Mouse (Mus musculus) C2C12 (cell line): ENCODE measurements around the gene Smpdl3a. TPM values are rescaled to one million over a fixed set of nuclear protein-coding genes. Genes with fewer than 3 reads are reported as not detected.

Experiments used
- H3K27me3 ChIP-seq: one replicate; pipeline ENCODE4 v1.6.1; 2011; ENCODE audit not compliant: control insufficient read depth, insufficient read depth, insufficient read length
- H3K36me3 ChIP-seq: one replicate; pipeline ENCODE4 v1.6.1; 2011; ENCODE audit not compliant: control insufficient read depth, insufficient read depth
- H3K4me3 ChIP-seq: one replicate; pipeline ENCODE4 v1.5.1; 2011; ENCODE audit warnings: mild to moderate bottlenecking, control low read depth; ENCODE audit not compliant: poor library complexity, insufficient read depth, severe bottlenecking
- H3K79me2 ChIP-seq: one replicate; pipeline ENCODE4 v1.6.1; 2011; ENCODE audit not compliant: control insufficient read depth, insufficient read depth
- H3K79me3 ChIP-seq: one replicate; pipeline ENCODE4 v1.6.1; 2011; ENCODE audit warnings: low read depth, control low read depth
- H3ac ChIP-seq: one replicate; pipeline ENCODE3; 2011; ENCODE audit warnings: low read depth; ENCODE audit not compliant: control insufficient read depth, insufficient read length
- CEBPB ChIP-seq: IDR thresholded peaks from one replicate; pipeline ENCODE4 v1.6.1; 2011; ENCODE audit warnings: low read depth, mild to moderate bottlenecking, control low read depth, moderate library complexity
- CTCF ChIP-seq: IDR thresholded peaks from one replicate; pipeline ENCODE4 v1.5.1; 2011; ENCODE audit not compliant: control insufficient read depth, insufficient read depth, insufficient read length
- FOSL1 ChIP-seq: IDR thresholded peaks from one replicate; pipeline ENCODE4 v1.8.0; 2011; ENCODE audit warnings: mild to moderate bottlenecking, low read length; ENCODE audit not compliant: poor library complexity, insufficient read depth, severe bottlenecking
- MAX ChIP-seq: IDR thresholded peaks from one replicate; pipeline ENCODE4 v1.6.1; 2011; ENCODE audit warnings: mild to moderate bottlenecking, control low read depth
- MYOD1 ChIP-seq: IDR thresholded peaks from one replicate; pipeline ENCODE4 v1.6.1; 2011; ENCODE audit warnings: low read depth; ENCODE audit not compliant: control insufficient read depth, insufficient read length
- MYOG ChIP-seq: IDR thresholded peaks from one replicate; pipeline ENCODE4 v1.6.1; 2011; ENCODE audit not compliant: control insufficient read depth, insufficient read length; ENCODE audit errors: extremely low read depth
- USF1 ChIP-seq: IDR thresholded peaks from one replicate; pipeline ENCODE4 v1.6.1; 2011; ENCODE audit warnings: low read depth, mild to moderate bottlenecking, control low read depth, moderate library complexity
- polyA plus RNA-seq: library from polyadenylated mRNA; unstranded; fragments of >200 nt; fragmentation: generic; extraction: Trizol; gene quantifications from one replicate; pipeline ENCODE4 v1.2.1, GENCODE M21; 2012; ENCODE audit warnings: missing spikeins

Smpdl3a gene
- polyA plus RNA-seq, 1 experiment: 3.8 TPM

DNA sequence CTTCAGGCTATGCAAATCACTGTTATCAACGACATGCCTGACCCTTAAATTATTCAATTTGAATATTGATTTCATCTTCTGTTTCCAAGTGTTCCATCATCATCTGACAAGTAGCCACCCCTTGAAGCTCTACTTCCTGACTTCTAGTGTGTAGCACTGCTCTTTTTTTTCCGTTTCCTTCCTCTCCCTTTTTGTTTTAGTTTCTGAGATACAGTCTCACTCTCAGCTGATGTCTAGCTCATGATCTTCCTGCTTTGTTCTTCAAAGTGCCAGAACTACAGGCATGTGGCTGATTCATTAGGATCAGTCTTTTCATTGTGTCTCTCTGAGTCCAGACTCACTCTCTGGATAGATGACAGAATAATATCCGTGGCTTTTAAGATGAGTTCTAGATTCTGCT, 33.4 kb upstream of the Smpdl3a start:
- no peaks in the 10 kb centered on the region for H3K27me3 ChIP-seq
- no peak overlapping the region for H3ac ChIP-seq
- TF ChIP-seq MYOG: no peak
- no peak for TF ChIP-seq MYOD1
- TF ChIP-seq CTCF: no peak
- no peak for TF ChIP-seq USF1
- no peak overlapping the region for H3K4me3 ChIP-seq
- H3K79me2 ChIP-seq: no peaks in the 10 kb centered on the region
- H3K79me3 ChIP-seq: no peaks in the 10 kb centered on the region
- no peaks in the 10 kb centered on the region for H3K36me3 ChIP-seq

DNA sequence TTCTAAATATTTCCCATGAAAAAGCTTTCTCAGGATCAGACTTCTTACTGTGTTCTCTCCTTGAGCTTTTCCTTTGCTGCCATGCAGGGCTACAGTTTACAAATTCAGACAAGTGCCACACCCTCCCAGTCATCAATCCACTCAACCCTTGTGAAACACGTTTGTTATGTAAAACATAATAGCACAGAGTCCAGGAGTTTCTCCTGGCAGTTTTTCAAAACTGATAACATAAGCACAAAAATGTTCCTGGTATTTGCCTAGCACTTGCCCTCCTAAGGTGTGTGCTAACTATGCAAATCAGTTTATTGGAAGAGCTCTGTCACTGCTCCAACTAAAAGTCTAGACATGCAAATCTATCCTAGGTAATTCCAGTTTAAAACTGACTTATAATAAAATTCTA, 31.1 kb upstream of the Smpdl3a start:
- H3K79me2 ChIP-seq: no peaks in the 10 kb centered on the region
- TF ChIP-seq MYOD1: no peak
- TF ChIP-seq CTCF: no peak
- TF ChIP-seq CEBPB: no peak
- TF ChIP-seq USF1: no peak
- no peak for TF ChIP-seq MAX
- TF ChIP-seq FOSL1: no peak
- no peak for TF ChIP-seq MYOG

DNA sequence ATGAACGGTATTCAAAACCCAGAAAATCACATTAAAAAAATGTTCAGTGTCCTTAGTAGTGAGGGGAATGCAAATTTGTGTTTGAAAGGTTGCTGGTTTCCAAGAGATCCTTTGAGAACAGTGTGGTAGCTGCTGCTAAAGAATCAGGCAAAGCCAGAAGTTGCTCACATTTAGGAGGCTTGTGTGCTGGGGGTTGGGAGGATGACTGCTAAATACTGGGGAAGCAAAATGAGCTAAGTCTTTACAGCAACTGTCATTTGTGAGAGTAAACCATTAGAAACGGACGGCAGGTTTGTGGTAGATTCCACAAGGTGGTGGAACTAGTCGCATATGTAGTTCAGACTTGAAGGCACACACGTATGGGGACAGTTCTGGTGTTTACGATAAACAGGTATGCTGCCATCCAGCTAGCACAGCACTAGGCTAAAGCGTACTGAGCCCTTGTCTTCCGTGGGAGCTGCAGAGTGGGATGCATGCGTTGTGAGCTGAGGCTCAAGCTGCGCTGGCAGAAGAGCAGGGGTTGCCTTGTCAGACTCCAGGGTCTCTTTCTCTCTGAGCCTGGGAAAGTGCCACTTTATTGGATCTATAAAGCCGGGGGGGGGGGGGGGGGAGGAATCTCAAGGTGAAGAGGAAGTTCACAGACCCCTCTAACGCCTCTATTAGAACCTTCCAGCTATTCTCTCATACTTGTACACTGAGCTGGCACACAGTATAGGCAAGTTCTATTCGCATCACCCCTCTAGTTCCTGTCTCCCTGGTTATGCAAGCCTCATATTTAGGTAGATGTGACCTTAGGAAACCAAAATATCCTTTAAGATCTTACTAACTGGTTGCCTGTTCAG, 10.6 kb upstream of the Smpdl3a start:
- Histone ChIP-seq H3K36me3 (no peaks in the 10 kb centered on the region), H3K4me3 (no peak overlapping the region), H3K27me3 (no peaks in the 10 kb centered on the region), H3K79me2 (no peaks in the 10 kb centered on the region), H3ac (no peak overlapping the region), H3K79me3 (no peaks in the 10 kb centered on the region)
- TF ChIP-seq MYOG (no peak), CEBPB (no peak), MAX (no peak), MYOD1 (no peak)

More for the DNA sequence above, 31.1 kb upstream of the Smpdl3a start:
- Histone ChIP-seq H3K4me3 (no peak overlapping the region), H3K79me3 (no peaks in the 10 kb centered on the region), H3ac (no peak overlapping the region), H3K36me3 (no peaks in the 10 kb centered on the region), H3K27me3 (no peaks in the 10 kb centered on the region)

DNA sequence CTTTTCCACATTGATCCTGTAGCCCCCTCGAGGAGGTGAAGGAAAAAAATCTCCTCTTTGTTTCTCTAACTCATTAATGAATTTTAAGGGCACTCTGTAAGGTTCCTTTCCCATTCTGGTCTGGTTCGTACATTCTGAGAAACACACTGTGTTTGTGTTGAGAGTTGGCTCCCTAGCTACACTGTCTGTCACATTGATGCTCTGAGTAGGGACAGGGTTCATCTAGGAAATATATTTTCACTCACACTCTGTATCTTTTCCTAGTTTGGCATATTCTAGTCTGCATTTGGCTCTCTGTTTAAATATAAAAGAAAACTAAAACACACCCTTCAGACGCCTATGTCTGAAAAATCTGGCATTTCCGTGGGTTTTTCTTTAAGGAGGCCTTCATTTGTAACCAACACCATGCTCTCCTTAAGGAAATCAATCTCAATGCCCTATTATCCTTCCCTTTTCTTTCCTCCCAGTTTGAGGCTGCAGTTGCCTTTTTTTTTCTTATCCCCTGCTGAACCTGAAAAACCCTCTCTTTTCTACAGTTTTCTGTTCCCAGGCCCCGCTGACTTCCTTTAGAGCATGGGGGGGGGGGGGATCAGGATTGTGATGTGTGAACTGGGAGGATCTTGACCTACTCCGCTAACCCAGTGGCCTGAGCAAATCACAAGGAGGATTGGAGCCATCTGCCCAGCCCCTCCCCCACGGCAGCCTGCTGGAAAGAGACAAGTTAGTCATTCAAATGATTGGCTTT, 9.8 kb upstream of the Smpdl3a start:
- Histone ChIP-seq H3ac (no peak overlapping the region), H3K79me3 (no peaks in the 10 kb centered on the region), H3K36me3 (no peaks in the 10 kb centered on the region), H3K4me3 (no peak overlapping the region), H3K79me2 (no peaks in the 10 kb centered on the region), H3K27me3 (no peaks in the 10 kb centered on the region)
- TF ChIP-seq MYOD1: no peak
- TF ChIP-seq CEBPB: no peak
- TF ChIP-seq MAX: no peak
- no peak for TF ChIP-seq CTCF
- no peak for TF ChIP-seq USF1
- TF ChIP-seq FOSL1: no peak
- no peak for TF ChIP-seq MYOG

DNA sequence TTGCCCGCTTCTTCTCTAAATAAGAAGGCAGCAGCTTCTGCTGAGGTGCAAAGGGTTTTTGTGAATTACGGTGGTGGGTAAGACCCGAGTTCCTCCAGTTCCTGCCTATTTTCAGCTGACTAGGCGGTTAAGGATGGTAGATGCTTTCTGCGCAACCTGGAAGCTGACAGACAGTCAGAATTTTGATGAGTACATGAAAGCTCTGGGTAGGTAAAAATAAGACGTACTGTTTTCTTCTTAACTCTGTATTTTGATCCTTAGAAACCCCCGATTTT, 9.3 kb upstream of the Smpdl3a start, which contains the start of gene Fabp7:
Gene Fabp7, plus strand, starts transcription at position 6 of the 275 bp plus-strand sequence.
- no peak for TF ChIP-seq USF1
- no peak for TF ChIP-seq MYOD1
- TF ChIP-seq CEBPB: no peak
- no peak for TF ChIP-seq MYOG
- no peak for TF ChIP-seq MAX
- TF ChIP-seq FOSL1: no peak
- no peak for TF ChIP-seq CTCF
- Histone ChIP-seq H3K36me3 (no peaks in the 10 kb centered on the region), H3K4me3 (no peak within 1 kb of the TSS), H3K79me2 (no peaks in the 10 kb centered on the region), H3K79me3 (no peaks in the 10 kb centered on the region), H3ac (no peak within 1 kb of the TSS), H3K27me3 (no peaks in the 10 kb centered on the region)
